Mouse (Mus musculus) skeletal muscle tissue, adult 2 months (tissue): ENCODE measurements around the gene Ktn1.

Source experiments
- DNase-seq: peaks from one replicate; pipeline ENCODE4 v3.0.0-alpha.2; 2012; ENCODE audit warnings: low read depth, low spot score

The Ktn1 gene

GRCm38 (mm10) chr14:47754253-47754897 lies 106.1 kb downstream of the Ktn1 start:
- no peak for DNase-seq

- DNase-seq: peak; percentile 79
These were observed 108.3 kb downstream of the Ktn1 start for GRCm38 (mm10) chr14:47756411-47757065.

GRCm38 (mm10) chr14:47765192-47765591 lies 116.9 kb downstream of the Ktn1 start:
- DNase-seq: no peak

GRCm38 (mm10) chr14:47765796-47766195 lies 117.5 kb downstream of the Ktn1 start:
- DNase-seq: no peak

- DNase-seq: no peak
These were observed 118.1 kb downstream of the Ktn1 start for GRCm38 (mm10) chr14:47766373-47766772.

GRCm38 (mm10) chr14:47771496-47771895 lies 123.2 kb downstream of the Ktn1 start:
- DNase-seq: no peak

- no peak for DNase-seq
These were observed 127.3 kb downstream of the Ktn1 start for GRCm38 (mm10) chr14:47775543-47775942.

GRCm38 (mm10) chr14:47776260-47777035 lies 128.2 kb downstream of the Ktn1 start:
- DNase-seq: peak; percentile 30

- no peak for DNase-seq
These were observed 137.9 kb downstream of the Ktn1 start for GRCm38 (mm10) chr14:47786112-47786511.
